Mouse (Mus musculus): ENCODE measurements at regions not wholly inside any gene's neighbourhood (a gene's known extent, or its start where the extent isn't known, plus 50 kb on each side); places are given as distances from the start of the nearest gene placed in this dataset.

GRCm38 (mm10) chr13:26554266-26554665, 215.7 kb downstream of the Hdgfl1 start:
- no peaks in the 10 kb centered on the region for H3K36me3 ChIP-seq (ENCODE audit: control insufficient read depth in 1 of 2, insufficient read depth in 2 of 2, low read length in 2 of 2)
- no peaks in the 10 kb centered on the region for H3K9me3 ChIP-seq (replicated peaks; ENCODE audit: insufficient read depth, low read length)
- H3K9ac ChIP-seq (ENCODE audit: control insufficient read depth, low read depth, low read length, poor library complexity, severe bottlenecking), result no peak overlapping the region
- no peak for DNase-seq (ENCODE audit: low read depth, low spot score)
- TF ChIP-seq JUND (IDR thresholded peaks at IDR 0.05; ENCODE audit: low read depth, low read length), result no peak
- TF ChIP-seq NRF1 (IDR thresholded peaks at IDR 0.05; ENCODE audit: insufficient read depth, low read depth, low read length, poor library complexity, severe bottlenecking), result no peak
- no peak for TF ChIP-seq USF1 (IDR thresholded peaks at IDR 0.05; ENCODE audit: low read depth, low read length)
- no peak for TF ChIP-seq UBTF (IDR thresholded peaks at IDR 0.05; ENCODE audit: borderline replicate concordance, insufficient read depth, low read depth, low read length)
- TF ChIP-seq POLR2A (IDR thresholded peaks at IDR 0.05; ENCODE audit: control insufficient read depth in 1 of 2, insufficient read depth in 1 of 2, low read depth in 1 of 2, low read length in 2 of 2, poor library complexity in 1 of 2), result no peak
- TF ChIP-seq CHD2 (IDR thresholded peaks at IDR 0.05; ENCODE audit: low read length), result no peak
- TF ChIP-seq NELFE (IDR thresholded peaks at IDR 0.05; ENCODE audit: low read depth, low read length), result no peak
- TF ChIP-seq E2F4 (IDR thresholded peaks at IDR 0.05; ENCODE audit: borderline replicate concordance, low read depth, low read length), result no peak
- no peak for TF ChIP-seq MAX (IDR thresholded peaks at IDR 0.05; ENCODE audit: low read length)
- no peak for TF ChIP-seq ETS1 (IDR thresholded peaks at IDR 0.05; ENCODE audit: low read depth, low read length)
- TF ChIP-seq MXI1 (IDR thresholded peaks at IDR 0.05; ENCODE audit: low read depth, low read length), result no peak
- no peak for TF ChIP-seq ZNF384 (IDR thresholded peaks at IDR 0.05; ENCODE audit: low read depth, low read length)
- no peak overlapping the region for H3K27ac ChIP-seq (ENCODE audit: control insufficient read depth, low read depth, low read length)
- H3K4me3 ChIP-seq (ENCODE audit: control insufficient read depth in 1 of 2, insufficient read depth in 1 of 2, low read depth in 2 of 2, low read length in 2 of 2), result no peak overlapping the region
- no peaks in the 10 kb centered on the region for H3K79me2 ChIP-seq (ENCODE audit: control insufficient read depth, insufficient read depth, low read length, poor library complexity)
- no peaks in the 10 kb centered on the region for H3K4me1 ChIP-seq (ENCODE audit: control insufficient read depth in 1 of 2, insufficient read depth in 2 of 2, low read length in 2 of 2)
- H3K27me3 ChIP-seq (ENCODE audit: control insufficient read depth in 1 of 2, insufficient read depth in 2 of 2, low read length in 2 of 2), result no peaks in the 10 kb centered on the region

- DNase-seq (ENCODE audit: low read depth, low spot score), result no peak
- no peaks in the 10 kb centered on the region for H3K27me3 ChIP-seq (ENCODE audit: control insufficient read depth in 1 of 2, insufficient read depth in 2 of 2, low read length in 2 of 2)
- H3K27ac ChIP-seq (ENCODE audit: control insufficient read depth, low read depth, low read length), result no peak overlapping the region
- TF ChIP-seq POLR2AphosphoS5 (IDR thresholded peaks at IDR 0.05; ENCODE audit: borderline replicate concordance, low read depth, low read length), result no peak
- TF ChIP-seq KAT2A (conservative IDR thresholded peaks at IDR 0.05; ENCODE audit: low read depth, low read length), result no peak
- TF ChIP-seq CHD1 (IDR thresholded peaks at IDR 0.05; ENCODE audit: low read depth, low read length), result no peak
- TF ChIP-seq ELF1 (IDR thresholded peaks at IDR 0.05; ENCODE audit: low read depth, low read length), result no peak
- TF ChIP-seq MYB (IDR thresholded peaks at IDR 0.05; ENCODE audit: low read depth, low read length), result no peak
- no peak for TF ChIP-seq GATA1 (IDR thresholded peaks at IDR 0.05; ENCODE audit: low read depth, low read length)
- TF ChIP-seq BHLHE40 (IDR thresholded peaks at IDR 0.05; ENCODE audit: borderline replicate concordance, low read depth, low read length), result no peak
- no peak for TF ChIP-seq POLR2AphosphoS2 (IDR thresholded peaks at IDR 0.05; ENCODE audit: low read length)
- no peak for TF ChIP-seq CHD2 (IDR thresholded peaks at IDR 0.05; ENCODE audit: low read length)
- TF ChIP-seq TBP (IDR thresholded peaks at IDR 0.05; ENCODE audit: low read depth, low read length), result no peak
- TF ChIP-seq MAZ (IDR thresholded peaks at IDR 0.05; ENCODE audit: low read depth, low read length), result no peak
- no peak for TF ChIP-seq TCF12 (IDR thresholded peaks at IDR 0.05; ENCODE audit: low read depth, low read length)
- no peak for TF ChIP-seq ZMIZ1 (IDR thresholded peaks at IDR 0.05; ENCODE audit: low read depth, low read length)
- TF ChIP-seq GABPA (IDR thresholded peaks at IDR 0.05; ENCODE audit: low read depth, low read length), result no peak
- TF ChIP-seq USF1 (IDR thresholded peaks at IDR 0.05; ENCODE audit: low read depth, low read length), result no peak
- no peak for TF ChIP-seq JUND (IDR thresholded peaks at IDR 0.05; ENCODE audit: low read depth, low read length)
- no peaks in the 10 kb centered on the region for H3K36me3 ChIP-seq (ENCODE audit: control insufficient read depth in 1 of 2, insufficient read depth in 2 of 2, low read length in 2 of 2)
- no peaks in the 10 kb centered on the region for H3K4me1 ChIP-seq (ENCODE audit: control insufficient read depth in 1 of 2, insufficient read depth in 2 of 2, low read length in 2 of 2)
- H3K79me2 ChIP-seq (ENCODE audit: control insufficient read depth, insufficient read depth, low read length, poor library complexity), result no peaks in the 10 kb centered on the region
- no peaks in the 10 kb centered on the region for H3K9me3 ChIP-seq (replicated peaks; ENCODE audit: insufficient read depth, low read length)
- H3K9ac ChIP-seq (ENCODE audit: control insufficient read depth, low read depth, low read length, poor library complexity, severe bottlenecking), result no peak overlapping the region
- H3K4me3 ChIP-seq (ENCODE audit: control insufficient read depth in 1 of 2, insufficient read depth in 1 of 2, low read depth in 2 of 2, low read length in 2 of 2), result no peak overlapping the region
These were observed 217.8 kb downstream of the Hdgfl1 start for GRCm38 (mm10) chr13:26552122-26552521.

All from MEL (cell line).